12 mouse cellular contexts compared by ENCODE assay signal in the genomic region with DNA sequence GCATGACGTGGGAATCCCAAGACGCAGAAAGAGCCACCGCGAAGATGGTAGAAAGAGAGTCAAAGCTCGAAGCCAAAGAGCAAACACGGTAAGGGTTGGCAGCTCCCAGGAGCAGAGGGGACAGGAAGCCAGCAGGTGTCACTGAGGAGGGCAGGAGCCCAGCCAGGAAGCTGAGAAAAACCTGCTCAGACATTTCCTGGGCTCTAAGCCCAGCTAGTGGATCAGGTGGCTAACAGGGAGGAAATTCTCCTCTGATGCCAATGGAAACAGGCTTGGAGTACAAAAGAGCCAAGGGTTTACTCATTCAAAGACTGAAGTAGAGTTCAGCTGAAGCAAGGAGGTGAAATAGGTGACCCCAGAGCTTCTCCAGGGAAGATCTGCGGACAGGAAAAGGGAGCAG.
DNase-seq lines count a peak whose midpoint lies in the region; ATAC-seq and TF ChIP-seq lines count a peak whose summit lies in the region.
"Had no signal": no experiment of that assay in that cellular context is flagged by ENCODE, and none has a peak within 500 bp of the region (broad histone marks: within the 10 kb centered on the region; RNA-seq: fewer than 3 reads in every experiment).

No protein-coding gene starts in this region.

- H3K27ac ChIP-seq in lung, embryonic 14.5 days (ENCODE audit: low read depth), result no peak overlapping the region
- H3K27ac ChIP-seq: limb, embryonic 12.5 days had no signal

- TF ChIP-seq CTCF in lung, embryonic 14.5 days (IDR thresholded peaks at IDR 0.05; ENCODE audit: low read depth), result no peak

- WGBS in lung, embryonic 14.5 days, result 49% methylated on average over 7 of the region's 7 CpGs

- H3K27me3 ChIP-seq in lung, embryonic 14.5 days (ENCODE audit: insufficient read depth, low read length), result no peaks in the 10 kb centered on the region
- H3K27me3 ChIP-seq: limb, embryonic 12.5 days had no signal

- peak; percentile 15 for DNase-seq in gastrocnemius, postnatal 25 days
- no peak for DNase-seq in gastrocnemius, adult 18-20 months (ENCODE audit: low spot score)
- peak; percentile 12 for DNase-seq in lung, embryonic 14.5 days
- no peak for DNase-seq in lung, postnatal 36 days
- peak; percentile 87 to 94 for DNase-seq in cerebellum, adult 18-20 months
- peak; percentile 7 to 29 for DNase-seq in heart, postnatal 14 days
- no peak for DNase-seq in urinary bladder, adult 18-20 months (ENCODE audit: low spot score in 2 of 2)
- DNase-seq: adrenal gland, postnatal 25 days had no signal

- H3K4me1 ChIP-seq in lung, embryonic 14.5 days (ENCODE audit: insufficient read depth), result no peaks in the 10 kb centered on the region

- no peak overlapping the region for H3K4me3 ChIP-seq in lung, embryonic 14.5 days (ENCODE audit: low read depth, low read length)
- H3K4me3 ChIP-seq: limb, embryonic 12.5 days; myocyte had no signal

- H3K9ac ChIP-seq in lung, embryonic 14.5 days, result no peak overlapping the region
- H3K9ac ChIP-seq: limb, embryonic 12.5 days had no signal

- ATAC-seq in lung, embryonic 14.5 days (ENCODE audit: insufficient read depth), result no peak
- ATAC-seq in inflammation-experienced regulatory T-cells, adult 6 months, result no peak
- ATAC-seq: intestine, postnatal 0 days had no signal

- intact Hi-C loops in heart, postnatal 14 days (cut with DNase I), result no loop called here

- no peaks in the 10 kb centered on the region for H3K9me3 ChIP-seq in lung, embryonic 14.5 days (ENCODE audit: low read depth, low read length)
- H3K9me3 ChIP-seq: limb, embryonic 12.5 days had no signal

- no peak overlapping the region for H3K4me2 ChIP-seq in lung, embryonic 14.5 days
- H3K4me2 ChIP-seq: limb, embryonic 12.5 days had no signal

- no peaks in the 10 kb centered on the region for H3K36me3 ChIP-seq in lung, embryonic 14.5 days (ENCODE audit: insufficient read depth)
- H3K36me3 ChIP-seq: limb, embryonic 12.5 days had no signal

Comparison
In these comparisons a context has a peak if more than half of its experiments do, and no peak if none do; other contexts are left out.
1. DNase-seq: peak in gastrocnemius, postnatal 25 days (single experiment), lung, embryonic 14.5 days (single experiment), cerebellum, adult 18-20 months (2 of 2) and heart, postnatal 14 days (2 of 2); none in gastrocnemius, adult 18-20 months (single experiment), lung, postnatal 36 days (single experiment) and urinary bladder, adult 18-20 months (0 of 2).